Mouse (Mus musculus) stomach, postnatal 0 days (tissue): ENCODE measurements around the gene Fam181a.

Source experiments
- CTCF ChIP-seq: IDR thresholded peaks from 2 replicates; pipeline ENCODE4 v1.5.1; 2016; ENCODE audit warnings: antibody characterized with exemption, low read depth, mild to moderate bottlenecking, moderate library complexity
- EP300 ChIP-seq: optimal IDR thresholded peaks from 2 replicates; pipeline ENCODE3; 2016; ENCODE audit warnings: antibody characterized with exemption

- TF ChIP-seq CTCF (peak; percentile 64), EP300 (no peak)
These were observed 42.8 kb downstream of the Fam181a start for GRCm38 (mm10) chr12:103353538-103353937.
